Mouse (Mus musculus): ENCODE data around the gene Tfap2b. TPM values are rescaled to one million over a fixed set of nuclear protein-coding genes. Genes with fewer than 3 reads are reported as not detected.

Gene Tfap2b
- polyA plus RNA-seq (2016; fragmentation: Nextera tagmentation; extraction: Ambion mirVana), result 85.5 and 91.2 TPM in 2 replicates

- H3K27ac ChIP-seq, result peak within 1 kb of the TSS; percentile 85
Observed at GRCm38 (mm10) chr1:19208641-19209358, at the start of gene Tfap2b. Tfap2b (plus strand) TSS chr1:19208914.

GRCm38 (mm10) chr1:19178742-19179397 lies 29.8 kb upstream of the Tfap2b start:
- ATAC-seq (ENCODE audit: low FRiP score), result no peak
- Histone ChIP-seq H3K4me1 (no peaks in the 10 kb centered on the region), H3K4me2 (replicated peaks) (no peak overlapping the region), H3K27ac (no peak overlapping the region), H3K36me3 (no peaks in the 10 kb centered on the region), H3K9ac (no peak overlapping the region), H3K27me3 (no peaks in the 10 kb centered on the region), H3K9me3 (replicated peaks) (no peaks in the 10 kb centered on the region), H3K4me3 (no peak overlapping the region)
- 11% methylated on average over 4 of the region's 4 CpGs for WGBS

More at GRCm38 (mm10) chr1:19208641-19209358, at the start of gene Tfap2b:
- Histone ChIP-seq H3K4me3 (peak within 1 kb of the TSS; percentile 42), H3K27me3 (peaks cover 54% of the 10 kb centered on the region), H3K4me1 (no peaks in the 10 kb centered on the region), H3K36me3 (no peaks in the 10 kb centered on the region), H3K9ac (peak within 1 kb of the TSS; percentile 65), H3K4me2 (replicated peaks) (peak within 1 kb of the TSS; percentile 43), H3K9me3 (replicated peaks) (no peaks in the 10 kb centered on the region)
- 1% methylated on average over 26 of the region's 26 CpGs for WGBS
- ATAC-seq (ENCODE audit: low FRiP score), result peak; percentile 60

- no peaks in the 10 kb centered on the region for H3K9me3 ChIP-seq (replicated peaks)
- H3K36me3 ChIP-seq, result no peaks in the 10 kb centered on the region
- peaks cover 25% of the 10 kb centered on the region for H3K27me3 ChIP-seq
- H3K27ac ChIP-seq, result no peak overlapping the region
- ATAC-seq (ENCODE audit: low FRiP score), result no peak
- H3K9ac ChIP-seq, result no peak overlapping the region
- WGBS, result 3% methylated on average over 12 of the region's 12 CpGs
- peak overlapping the region; percentile 29 for H3K4me3 ChIP-seq
- peak overlapping the region; percentile 53 for H3K4me2 ChIP-seq (replicated peaks)
- H3K4me1 ChIP-seq, result no peaks in the 10 kb centered on the region
Observed at GRCm38 (mm10) chr1:19205649-19206048, 3.1 kb upstream of the Tfap2b start.

GRCm38 (mm10) chr1:19206194-19206593 lies 2.5 kb upstream of the Tfap2b start:
- H3K4me2 ChIP-seq (replicated peaks), result peak overlapping the region; percentile 53
- no peak for ATAC-seq (ENCODE audit: low FRiP score)

GRCm38 (mm10) chr1:19207611-19208010 lies 1.1 kb upstream of the Tfap2b start:
- ATAC-seq (ENCODE audit: low FRiP score), result no peak
- Histone ChIP-seq H3K36me3 (no peaks in the 10 kb centered on the region), H3K27ac (no peak overlapping the region), H3K4me2 (replicated peaks) (no peak overlapping the region), H3K4me1 (no peaks in the 10 kb centered on the region), H3K27me3 (peaks cover 43% of the 10 kb centered on the region), H3K9ac (no peak overlapping the region), H3K4me3 (no peak overlapping the region), H3K9me3 (replicated peaks) (no peaks in the 10 kb centered on the region)
- 1% methylated on average over 4 of the region's 4 CpGs for WGBS

More at GRCm38 (mm10) chr1:19206194-19206593, 2.5 kb upstream of the Tfap2b start:
- no peaks in the 10 kb centered on the region for H3K4me1 ChIP-seq
- H3K27me3 ChIP-seq, result peaks cover 30% of the 10 kb centered on the region
- H3K4me3 ChIP-seq, result no peak overlapping the region
- H3K9me3 ChIP-seq (replicated peaks), result no peaks in the 10 kb centered on the region
- H3K9ac ChIP-seq, result no peak overlapping the region
- no peak overlapping the region for H3K27ac ChIP-seq
- no peaks in the 10 kb centered on the region for H3K36me3 ChIP-seq
- WGBS, result under 1% methylated on average over 7 of the region's 7 CpGs

GRCm38 (mm10) chr1:19209359-19209745 lies 638 bp downstream of the Tfap2b start:
- H3K4me2 ChIP-seq (replicated peaks), result peak overlapping the region; percentile 43; the same call in 1 of the 2 replicates
- H3K4me3 ChIP-seq, result peak overlapping the region; percentile 42
- no peak for ATAC-seq (ENCODE audit: low FRiP score)
- under 1% methylated on average over 10 of the region's 10 CpGs for WGBS
- H3K36me3 ChIP-seq, result no peaks in the 10 kb centered on the region
- no peaks in the 10 kb centered on the region for H3K4me1 ChIP-seq
- H3K9me3 ChIP-seq (replicated peaks), result no peaks in the 10 kb centered on the region
- H3K9ac ChIP-seq, result peak overlapping the region; percentile 65
- peaks cover 59% of the 10 kb centered on the region for H3K27me3 ChIP-seq
- H3K27ac ChIP-seq, result peak overlapping the region; percentile 85

- H3K36me3 ChIP-seq, result no peaks in the 10 kb centered on the region
- peak overlapping the region; percentile 43 for H3K4me2 ChIP-seq (replicated peaks)
- H3K4me3 ChIP-seq, result peak overlapping the region; percentile 42
- H3K9ac ChIP-seq, result peak overlapping the region; percentile 65
- peaks cover 60% of the 10 kb centered on the region for H3K27me3 ChIP-seq
- peak overlapping the region; percentile 85 for H3K27ac ChIP-seq
- no peaks in the 10 kb centered on the region for H3K9me3 ChIP-seq (replicated peaks)
- H3K4me1 ChIP-seq, result no peaks in the 10 kb centered on the region
- 0% methylated on average over 31 of the region's 31 CpGs for WGBS
- ATAC-seq (ENCODE audit: low FRiP score), result no peak
Observed at GRCm38 (mm10) chr1:19209776-19210175, 1.1 kb downstream of the Tfap2b start.

GRCm38 (mm10) chr1:19210215-19211032 lies 1.7 kb downstream of the Tfap2b start:
- Histone ChIP-seq H3K4me1 (no peaks in the 10 kb centered on the region), H3K27ac (peak overlapping the region; percentile 85), H3K4me2 (replicated peaks) (peak overlapping the region; percentile 43), H3K27me3 (peaks cover 66% of the 10 kb centered on the region), H3K4me3 (peak overlapping the region; percentile 42), H3K9ac (peak overlapping the region; percentile 65), H3K9me3 (replicated peaks) (no peaks in the 10 kb centered on the region), H3K36me3 (no peaks in the 10 kb centered on the region)
- under 1% methylated on average over 29 of the region's 30 CpGs for WGBS
- ATAC-seq (ENCODE audit: low FRiP score), result no peak

GRCm38 (mm10) chr1:19211033-19211405 lies 2.3 kb downstream of the Tfap2b start:
- Histone ChIP-seq H3K9me3 (replicated peaks) (no peaks in the 10 kb centered on the region), H3K27me3 (peaks cover 72% of the 10 kb centered on the region), H3K4me1 (no peaks in the 10 kb centered on the region), H3K4me3 (peak overlapping the region; percentile 42), H3K36me3 (no peaks in the 10 kb centered on the region), H3K27ac (peak overlapping the region; percentile 85), H3K4me2 (replicated peaks) (peak overlapping the region; percentile 43), H3K9ac (peak overlapping the region; percentile 65)
- ATAC-seq (ENCODE audit: low FRiP score), result no peak
- WGBS, result under 1% methylated on average over 8 of the region's 8 CpGs

- Histone ChIP-seq H3K27ac (peak overlapping the region; percentile 85), H3K27me3 (peaks cover 78% of the 10 kb centered on the region), H3K9ac (peak overlapping the region; percentile 47; the same call in 1 of the 2 replicates), H3K4me2 (replicated peaks) (peak overlapping the region; percentile 43), H3K4me3 (peak overlapping the region; percentile 42), H3K4me1 (0 out of 2 replicates have a peak, but pooled peaks cover under 1% of the 10 kb centered on the region), H3K9me3 (replicated peaks) (no peaks in the 10 kb centered on the region), H3K36me3 (no peaks in the 10 kb centered on the region)
- ATAC-seq (ENCODE audit: low FRiP score), result peak; percentile 44
- 2% methylated on average over 15 of the region's 15 CpGs for WGBS
Observed at GRCm38 (mm10) chr1:19211546-19212154, 2.9 kb downstream of the Tfap2b start.

- ATAC-seq (ENCODE audit: low FRiP score), result no peak
- Histone ChIP-seq H3K27ac (peak overlapping the region; percentile 85), H3K4me1 (peaks cover 6% of the 10 kb centered on the region; the same call in 1 of the 2 replicates), H3K27me3 (peaks cover 81% of the 10 kb centered on the region), H3K9ac (no peak overlapping the region), H3K4me2 (replicated peaks) (peak overlapping the region; percentile 47; the same call in 1 of the 2 replicates), H3K4me3 (peak overlapping the region; percentile 42), H3K9me3 (replicated peaks) (no peaks in the 10 kb centered on the region), H3K36me3 (no peaks in the 10 kb centered on the region)
- 2% methylated on average over 4 of the region's 4 CpGs for WGBS
Observed at GRCm38 (mm10) chr1:19212691-19213090, 4.0 kb downstream of the Tfap2b start.

Measured in hindbrain, embryonic 12.5 days (tissue).